15 mouse cellular contexts compared by ENCODE assay signal in the genomic region with DNA sequence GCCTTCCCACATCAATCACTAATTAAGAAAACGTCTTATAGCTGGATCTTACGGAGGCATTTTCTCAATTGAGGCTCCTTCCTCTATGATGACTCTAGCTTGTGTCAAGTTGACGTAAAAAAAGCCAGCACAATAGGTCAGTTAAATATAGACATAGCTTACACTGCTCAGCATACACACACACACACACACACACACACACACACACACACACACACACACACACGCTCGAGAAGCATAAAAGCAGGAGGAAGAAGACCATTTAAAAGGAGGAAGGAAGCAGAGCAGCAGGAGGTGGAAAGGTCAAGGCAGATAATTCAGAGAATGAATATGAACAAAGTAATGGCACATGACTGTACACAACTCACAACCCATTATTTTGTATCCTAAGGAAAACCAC.
DNase-seq lines count a peak whose midpoint lies in the region; ATAC-seq lines count a peak whose summit lies in the region.
"Had no signal": no experiment of that assay in that cellular context is flagged by ENCODE, and none has a peak within 500 bp of the region (broad histone marks: within the 10 kb centered on the region; RNA-seq: fewer than 3 reads in every experiment).

No protein-coding gene starts in this region.

- no peaks in the 10 kb centered on the region for H3K4me1 ChIP-seq in kidney, embryonic 14.5 days (ENCODE audit: control insufficient read depth, insufficient read depth, low read length)
- peaks cover 5 to 6% of the 10 kb centered on the region in 2 experiments; a peak in 3 of 4 replicates for H3K4me1 ChIP-seq in heart, embryonic 14.5 days (ENCODE audit: control insufficient read depth in 2 of 2, insufficient read depth in 2 of 2, low read length in 2 of 2)
- peaks cover 7% of the 10 kb centered on the region; the same call in 1 of the 2 replicates for H3K4me1 ChIP-seq in limb, embryonic 10.5 days
- H3K4me1 ChIP-seq: hindbrain, embryonic 15.5 days; stomach, embryonic 15.5 days had no signal

- no peak for ATAC-seq in kidney, embryonic 14.5 days (ENCODE audit: low FRiP score, low TSS enrichment)
- ATAC-seq in heart, embryonic 14.5 days (ENCODE audit: insufficient number of reproducible peaks, insufficient read depth, low FRiP score, low read depth), result 0 out of 2 replicates have a peak, but pooled peaks have one; percentile 36

- no peaks in the 10 kb centered on the region for H3K36me3 ChIP-seq in kidney, embryonic 14.5 days (ENCODE audit: control insufficient read depth, insufficient read depth, low read length)
- H3K36me3 ChIP-seq in heart, embryonic 14.5 days (ENCODE audit: control insufficient read depth, insufficient read depth, low read length), result no peaks in the 10 kb centered on the region; the same call in 1 of the 2 replicates
- no peaks in the 10 kb centered on the region for H3K36me3 ChIP-seq in limb, embryonic 10.5 days
- H3K36me3 ChIP-seq: embryonic facial prominence, embryonic 10.5 days; hindbrain, embryonic 15.5 days; stomach, embryonic 15.5 days had no signal

- H3K27ac ChIP-seq in kidney, embryonic 14.5 days (ENCODE audit: low read depth, low read length), result no peak overlapping the region
- 0 out of 4 replicates have a peak overlapping the region, but pooled peaks of 1 of the 2 experiments have one; percentile 10 for H3K27ac ChIP-seq in heart, embryonic 14.5 days (replicated peaks in 1 of 2; ENCODE audit: control insufficient read depth in 1 of 2, insufficient read depth in 1 of 2, low read depth in 2 of 2, low read length in 2 of 2)
- no peak overlapping the region for H3K27ac ChIP-seq in limb, embryonic 10.5 days
- H3K27ac ChIP-seq: embryonic facial prominence, embryonic 10.5 days; hindbrain, embryonic 15.5 days; liver, embryonic 14.5 days; stomach, embryonic 15.5 days had no signal

- 65% methylated on average over 5 of the region's 5 CpGs for WGBS in kidney, embryonic 14.5 days
- WGBS in heart, embryonic 14.5 days, result 54% methylated on average over 5 of the region's 5 CpGs
- 73% methylated on average over 5 of the region's 5 CpGs for WGBS in limb, embryonic 10.5 days

- DNase-seq in adrenal gland, postnatal 14 days, result peak; percentile 12
- DNase-seq in adrenal gland, postnatal 4 days (ENCODE audit: low spot score in 2 of 2), result no peak
- DNase-seq in kidney, postnatal 25 days, result peak; percentile 42 to 51
- DNase-seq in lung, postnatal 4 days, result peak; percentile 31 to 43
- DNase-seq in limb, embryonic 10.5 days (ENCODE audit: low spot score), result no peak
- no peak for DNase-seq in spleen, postnatal 10 days (ENCODE audit: low spot score in 2 of 2)
- DNase-seq: cerebellum, postnatal 14 days; thymus, postnatal 14 days had no signal

- H3K9me3 ChIP-seq in kidney, embryonic 14.5 days (ENCODE audit: control insufficient read depth, low read length), result no peaks in the 10 kb centered on the region
- H3K9me3 ChIP-seq in heart, embryonic 14.5 days (ENCODE audit: control insufficient read depth, low read length), result no peaks in the 10 kb centered on the region
- no peaks in the 10 kb centered on the region for H3K9me3 ChIP-seq in limb, embryonic 10.5 days (replicated peaks)
- H3K9me3 ChIP-seq: embryonic facial prominence, embryonic 10.5 days; hindbrain, embryonic 15.5 days; stomach, embryonic 15.5 days had no signal

- no peaks in the 10 kb centered on the region for H3K27me3 ChIP-seq in kidney, embryonic 14.5 days (ENCODE audit: control insufficient read depth, insufficient read depth, low read length)
- no peaks in the 10 kb centered on the region for H3K27me3 ChIP-seq in heart, embryonic 14.5 days (ENCODE audit: control insufficient read depth, insufficient read depth, low read length)
- H3K27me3 ChIP-seq in limb, embryonic 10.5 days (ENCODE audit: low read depth, poor library complexity, severe bottlenecking), result no peaks in the 10 kb centered on the region
- H3K27me3 ChIP-seq: hindbrain, embryonic 15.5 days; stomach, embryonic 15.5 days had no signal

- no peak overlapping the region for H3K4me3 ChIP-seq in kidney, embryonic 14.5 days (ENCODE audit: low read length)
- H3K4me3 ChIP-seq in heart, embryonic 14.5 days (ENCODE audit: control insufficient read depth in 1 of 2, insufficient read depth in 1 of 2, low read depth in 1 of 2, low read length in 2 of 2), result no peak overlapping the region
- H3K4me3 ChIP-seq in limb, embryonic 10.5 days, result no peak overlapping the region
- H3K4me3 ChIP-seq: embryonic facial prominence, embryonic 10.5 days; hindbrain, embryonic 15.5 days; stomach, embryonic 15.5 days had no signal

- H3K9ac ChIP-seq in kidney, embryonic 14.5 days (ENCODE audit: low read depth, low read length), result no peak overlapping the region
- H3K9ac ChIP-seq in heart, embryonic 14.5 days (ENCODE audit: low read length), result no peak overlapping the region
- H3K9ac ChIP-seq: hindbrain, embryonic 15.5 days; liver, embryonic 14.5 days; stomach, embryonic 15.5 days had no signal

- H3K4me2 ChIP-seq in kidney, embryonic 14.5 days (replicated peaks; ENCODE audit: low read depth, low read length), result no peak overlapping the region
- H3K4me2 ChIP-seq in heart, embryonic 14.5 days (ENCODE audit: low read length), result no peak overlapping the region
- H3K4me2 ChIP-seq: hindbrain, embryonic 15.5 days; midbrain, embryonic 11.5 days; stomach, embryonic 15.5 days had no signal

Comparison
In these comparisons a context has a peak if more than half of its experiments do, and no peak if none do; other contexts are left out.
1. DNase-seq: peak in adrenal gland, postnatal 14 days (single experiment), kidney, postnatal 25 days (2 of 2) and lung, postnatal 4 days (2 of 2); none in adrenal gland, postnatal 4 days (0 of 2), limb, embryonic 10.5 days (single experiment) and spleen, postnatal 10 days (0 of 2).